Mouse (Mus musculus) cortical plate, adult 2 months (tissue): ENCODE data around the gene Lama1.

Experiments used
- CTCF ChIP-seq: fragments of 200-500 bp; IDR thresholded peaks from 2 replicates; pipeline ENCODE4 v1.5.1; 2011; ENCODE audit warnings: mild to moderate bottlenecking, control low read depth, low read length; ENCODE audit not compliant: insufficient read depth; ENCODE audit errors: extremely low read depth
- POLR2A ChIP-seq: fragments of 200-500 bp; IDR thresholded peaks from 2 replicates; pipeline ENCODE4 v1.6.1; 2011; ENCODE audit warnings: mild to moderate bottlenecking, low read length, control low read depth; ENCODE audit not compliant: insufficient read depth; ENCODE audit errors: extremely low read depth

DNA sequence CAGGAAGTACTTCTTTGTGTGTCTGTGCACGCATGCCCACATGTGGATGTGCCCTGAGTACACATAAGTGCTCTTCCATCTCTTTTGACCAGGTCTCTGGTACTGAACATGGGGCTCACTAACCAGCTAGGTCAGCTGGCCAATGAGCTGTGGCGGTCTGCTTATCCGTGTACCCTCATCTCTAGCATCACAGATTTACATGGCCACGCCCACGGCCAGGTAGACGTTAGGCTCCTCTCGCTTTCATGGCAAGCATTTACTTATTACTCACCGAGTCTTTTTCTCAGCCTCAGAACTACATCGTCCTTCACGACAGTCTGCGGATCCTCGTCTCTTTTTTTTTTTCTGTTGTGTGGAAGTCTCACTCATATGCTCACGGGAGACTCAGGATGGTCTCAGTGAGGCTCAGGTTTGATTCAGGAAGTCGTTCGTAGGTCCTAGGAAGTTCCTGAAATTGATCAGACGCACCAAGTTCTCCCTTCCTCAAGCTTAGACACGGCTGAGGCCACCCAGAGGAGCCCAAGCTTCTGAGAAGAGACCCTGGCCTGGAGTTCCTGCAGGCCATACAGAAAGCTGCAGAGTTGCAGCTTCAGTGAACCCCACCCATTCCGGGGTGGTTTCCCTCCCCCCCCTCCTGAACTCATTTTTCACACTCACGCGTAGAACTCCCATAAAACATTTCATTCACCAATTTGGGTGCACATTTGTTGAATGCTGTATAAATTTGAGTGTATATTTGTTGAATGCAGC lies 139.3 kb downstream of the Lama1 start:
- TF ChIP-seq POLR2A (no peak), CTCF (no peak)
